Mouse (Mus musculus) olfactory bulb, adult 2 months (tissue): Measurements from ENCODE around the gene Nup62.

ENCODE experiments used
- CTCF ChIP-seq: fragments of 200-500 bp; IDR thresholded peaks from 2 replicates; pipeline ENCODE4 v1.5.1; 2012; ENCODE audit warnings: low read depth, mild to moderate bottlenecking, low read length, moderate library complexity; ENCODE audit not compliant: insufficient read depth
- POLR2A ChIP-seq: fragments of 200-500 bp; IDR thresholded peaks from 2 replicates; pipeline ENCODE4 v1.6.1; 2012; ENCODE audit warnings: mild to moderate bottlenecking, low read depth, low read length, moderate library complexity; ENCODE audit not compliant: insufficient read depth

- TF ChIP-seq CTCF (no peak), POLR2A (no peak)
Observed at GRCm38 (mm10) chr7:44851625-44852234, 35.8 kb downstream of the Nup62 start.
